Mouse (Mus musculus): Measurements from ENCODE around the gene Lmod3. TPM values are rescaled to one million over a fixed set of nuclear protein-coding genes. Genes with fewer than 3 reads are reported as not detected.

Lmod3 gene
- polyA plus RNA-seq, 1 experiment: 0.73 TPM

GRCm38 (mm10) chr6:97200437-97200836, 52.1 kb downstream of the Lmod3 start:
- DNase-seq: no peak
- WGBS: 92% methylated on average over 3 of the region's 3 CpGs
- no peak for TF ChIP-seq POLR2A (IDR thresholded peaks at IDR 0.05; ENCODE audit: control insufficient read depth, extremely low read depth, insufficient read depth, low read length, poor library complexity)
- TF ChIP-seq CTCF (IDR thresholded peaks at IDR 0.05; ENCODE audit: borderline replicate concordance, control insufficient read depth, extremely low read depth, insufficient read depth, low read length, poor library complexity): no peak
- Histone ChIP-seq H3K4me3 (ENCODE audit: control insufficient read depth, insufficient read depth, low read length) (no peak overlapping the region), H3K27ac (ENCODE audit: control insufficient read depth, insufficient read depth, low read length) (no peak overlapping the region), H3K36me3 (ENCODE audit: control insufficient read depth, insufficient read depth, low read length) (peaks cover 27% of the 10 kb centered on the region), H3K4me1 (replicated peaks; ENCODE audit: control insufficient read depth, insufficient read depth, low read length) (peaks cover 3% of the 10 kb centered on the region), H3K27me3 (ENCODE audit: control insufficient read depth, insufficient read depth, low read length) (no peaks in the 10 kb centered on the region)

Other genes starting within 250 kb of the Lmod3 start
- gene Fam19a4, start 192.3 kb downstream of the Lmod3 start, polyA plus RNA-seq (2012; rRNA removed): 0.42 and 0.54 TPM in 2 replicates
- gene Eogt, start 103.6 kb downstream of the Lmod3 start, polyA plus RNA-seq (2012; rRNA removed): 6.5 and 8.6 TPM in 2 replicates
- 3.9 and 4.7 TPM in 2 replicates for gene Tmf1, start 73.6 kb downstream of the Lmod3 start, polyA plus RNA-seq (2012; rRNA removed)
- gene Uba3, start 47.1 kb downstream of the Lmod3 start, polyA plus RNA-seq (2012; rRNA removed): 14.3 and 18.3 TPM in 2 replicates
- 97.8 and 102 TPM in 2 replicates for gene Arl6ip5, start 42.1 kb downstream of the Lmod3 start, polyA plus RNA-seq (2012; rRNA removed)